Mouse (Mus musculus) layer of hippocampus, adult 8-10 months (tissue): ENCODE results near the gene Bricd5. TPM values are rescaled to one million over a fixed set of nuclear protein-coding genes. Genes with fewer than 3 reads are reported as not detected.
"Not testable (repeated sequence)": the region's sequence is repeated elsewhere in the genome, so short reads cannot be mapped to it uniquely, and the experiment has no call there.

Experiments used
- DNase-seq, 2 experiments: peaks; one replicate each; pipeline ENCODE4 v3.0.0; 2022; ENCODE audit warnings: low spot score in 2 of 2
- total RNA-seq, 4 experiments: library from RNA; stranded (reverse); gene quantifications; 2 replicates each; pipeline ENCODE4 v1.2.4; 2022

Gene Bricd5
- 1 to 10 TPM in 2 of 4 experiments, under 1 TPM in 2; 0.90 to 2.0 (median 1.4) TPM for total RNA-seq

DNA sequence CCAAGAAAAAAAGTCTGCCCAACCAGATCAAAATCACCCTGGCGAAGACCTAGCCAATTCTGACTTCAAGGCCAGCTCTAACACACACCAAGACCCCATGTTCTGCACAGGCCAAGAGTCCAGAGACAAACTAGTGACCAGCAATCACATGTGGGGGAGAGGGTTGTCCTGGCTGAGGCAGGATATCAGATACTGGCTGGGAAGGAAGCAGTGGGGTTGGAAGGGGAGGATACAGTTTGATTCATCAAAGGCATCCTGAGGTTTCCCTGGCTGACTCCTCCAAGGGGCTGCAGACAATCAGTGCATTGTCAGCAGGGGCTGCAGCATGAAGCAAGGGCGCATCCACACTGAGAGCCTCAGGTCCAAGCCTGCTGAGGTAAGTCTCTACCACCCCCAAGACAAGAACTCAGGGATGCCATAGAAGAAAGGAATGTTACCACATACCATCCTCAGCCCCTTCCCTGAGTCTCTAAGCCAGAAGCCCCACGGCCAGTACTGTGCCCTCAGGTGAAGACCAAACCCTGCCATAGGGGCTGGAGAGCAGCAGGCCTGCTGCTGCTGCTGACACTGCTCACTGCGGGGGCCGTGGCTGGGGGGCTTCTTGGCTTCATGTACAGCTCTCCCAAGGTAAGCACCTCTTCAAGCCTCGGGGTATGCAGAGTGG lies at the start of gene Bricd5:
Bricd5 (plus strand) TSS at position 273 of the 664 bp plus-strand sequence.
- DNase-seq = no peak

DNA sequence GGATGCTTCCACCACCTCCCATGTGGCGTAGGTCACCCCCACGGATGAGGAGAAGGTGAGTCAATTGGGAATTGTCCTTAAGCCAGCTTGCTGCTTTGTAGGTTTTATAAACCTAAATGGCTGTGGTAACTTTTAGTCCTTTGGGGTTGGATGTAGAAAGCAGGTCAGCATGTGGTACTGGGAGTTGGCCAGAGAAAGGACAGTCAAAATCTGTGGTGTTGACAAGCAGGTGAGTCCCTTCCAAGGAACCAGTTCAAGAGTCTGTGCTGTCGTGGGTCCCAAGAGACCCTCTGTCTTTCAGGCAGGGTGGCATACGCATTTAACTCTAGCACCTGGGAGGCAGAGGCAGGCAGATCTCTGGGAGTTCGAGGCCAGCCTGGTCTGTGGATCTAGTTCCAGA lies 49.2 kb upstream of the Bricd5 start:
- DNase-seq = no peak

DNA sequence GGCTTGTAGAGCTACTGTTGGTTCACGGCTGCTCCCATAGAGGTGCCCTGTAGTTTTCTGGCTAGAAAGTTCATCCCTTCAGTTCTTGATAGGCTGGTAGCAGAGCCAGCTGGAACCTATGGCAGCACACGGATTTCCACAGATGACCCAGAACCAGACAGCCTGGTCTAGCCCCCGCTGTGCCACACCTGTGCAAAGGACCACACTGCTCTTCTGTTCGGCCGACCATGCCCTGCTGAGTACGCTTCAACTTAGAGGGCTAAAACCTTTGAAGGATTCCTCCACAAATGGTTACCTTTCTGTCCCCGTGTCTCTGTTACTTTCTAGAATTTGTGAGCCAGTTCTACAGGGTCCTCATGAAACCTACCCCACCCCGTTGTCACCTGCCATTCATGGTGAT lies 48.4 kb upstream of the Bricd5 start:
- not testable (repeated sequence) for DNase-seq

DNA sequence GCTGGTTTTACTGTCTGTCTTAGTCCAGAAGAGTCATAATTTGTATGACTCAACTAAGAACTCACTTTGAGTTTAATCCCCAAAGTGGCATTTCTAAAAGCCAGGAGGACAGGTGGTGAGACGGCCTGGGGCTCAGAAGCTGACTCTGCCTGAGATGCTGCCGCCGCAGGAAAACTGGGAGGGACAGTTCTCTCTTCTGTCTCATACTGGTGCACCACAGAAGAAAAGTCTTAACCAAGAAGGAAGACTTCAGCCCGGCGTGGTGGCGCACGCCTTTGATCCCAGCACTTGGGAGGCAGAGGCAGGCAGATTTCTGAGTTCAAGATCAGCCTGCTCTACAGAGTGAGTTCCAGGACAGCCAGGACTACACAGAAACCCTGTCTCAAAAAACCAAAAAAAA lies 47.8 kb upstream of the Bricd5 start:
- DNase-seq = no peak

DNA sequence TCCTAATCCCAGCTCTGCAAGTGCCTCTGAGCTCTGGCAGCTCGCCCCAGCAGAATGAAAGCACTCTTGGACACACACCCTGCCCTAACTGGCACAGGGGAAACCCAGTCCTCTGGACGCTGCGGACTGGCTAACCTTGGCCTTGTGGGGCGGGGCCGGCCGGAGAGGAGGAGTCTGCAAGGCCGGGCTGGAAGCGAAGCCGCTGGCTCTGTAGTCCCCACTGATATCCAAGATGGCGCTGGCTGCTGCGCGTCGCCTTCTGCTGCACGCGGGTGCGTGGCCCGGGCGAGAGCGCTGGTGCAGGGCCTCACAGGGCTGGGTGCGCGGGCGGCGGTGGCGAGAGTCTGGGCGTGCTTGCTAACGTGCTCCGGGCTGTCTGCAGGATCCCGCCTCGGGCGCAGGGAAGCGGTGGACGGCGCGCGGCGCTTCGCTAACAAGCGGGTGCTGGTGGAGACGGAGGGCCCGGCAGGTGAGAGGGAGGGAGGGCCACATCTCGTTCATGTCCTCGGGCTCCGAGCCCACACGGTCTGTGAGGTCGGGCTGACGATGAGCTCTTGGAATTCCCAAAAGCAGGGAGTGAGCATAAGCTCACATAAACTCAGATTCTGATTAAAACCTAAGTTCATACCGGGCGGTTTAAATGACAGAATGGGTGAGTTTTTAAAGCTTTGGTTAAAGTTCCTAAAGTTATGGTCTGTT lies 47.1 kb upstream of the Bricd5 start, which contains the start of gene Eci1:
Eci1 (plus strand) TSS at position 171 of the 699 bp plus-strand sequence.
- DNase-seq = peak; percentile 90 to 92

DNA sequence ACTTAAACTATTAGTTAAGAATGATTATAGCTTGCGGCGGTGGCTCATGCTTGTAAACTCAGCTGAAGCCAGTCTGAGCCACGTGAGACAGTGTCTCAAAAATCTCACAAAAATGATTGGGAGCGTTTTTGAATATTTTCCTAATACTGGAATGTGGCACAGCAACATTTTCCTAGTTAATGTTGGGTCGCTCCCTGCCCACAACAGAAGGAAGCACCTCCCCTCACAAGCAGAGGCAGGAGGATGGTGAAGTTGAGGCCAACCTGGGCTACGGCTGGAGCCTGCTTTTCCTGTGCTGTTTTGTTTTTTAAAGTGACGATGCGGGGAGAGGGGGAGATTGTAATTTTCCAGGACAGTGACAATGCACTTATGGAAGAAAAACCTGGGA lies 46.5 kb upstream of the Bricd5 start:
- no peak for DNase-seq

DNA sequence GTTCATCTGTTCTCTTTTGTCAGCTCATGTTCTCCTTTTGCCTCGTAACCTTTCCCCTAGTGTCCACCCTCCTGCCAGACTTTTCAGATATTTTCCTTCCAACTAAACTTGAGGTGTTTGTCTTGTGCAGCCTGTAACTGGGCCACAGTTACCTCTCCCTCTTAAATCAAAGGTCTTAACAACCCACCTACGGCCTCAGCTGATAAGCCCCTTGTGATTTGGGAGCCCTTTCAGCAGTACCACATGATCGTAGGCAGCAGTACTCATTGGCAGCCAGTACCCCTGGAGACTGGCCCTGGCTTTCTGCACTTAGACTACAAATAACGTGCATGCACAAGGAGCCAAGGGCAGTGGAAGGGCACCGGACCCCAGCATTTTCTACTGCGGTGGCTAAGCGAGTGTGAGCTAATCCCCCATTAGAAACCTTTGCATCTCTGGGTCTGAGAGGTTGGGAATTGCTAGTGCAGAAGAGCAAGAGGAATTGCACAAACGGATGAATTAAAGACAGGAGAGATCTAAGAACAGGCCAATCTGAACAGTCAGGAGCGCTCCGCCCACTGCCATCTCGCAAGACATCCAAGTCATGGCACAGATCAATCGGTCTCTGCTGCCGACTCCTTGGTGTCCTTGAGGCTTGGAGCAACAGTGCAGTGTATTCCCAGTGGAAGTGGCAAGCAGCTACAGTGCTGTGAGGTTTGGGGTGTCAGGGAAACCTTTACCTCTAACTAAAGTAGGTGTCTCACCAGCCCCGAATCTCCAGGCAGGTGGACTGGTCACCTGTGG lies 44.3 kb upstream of the Bricd5 start:
- no peak for DNase-seq

DNA sequence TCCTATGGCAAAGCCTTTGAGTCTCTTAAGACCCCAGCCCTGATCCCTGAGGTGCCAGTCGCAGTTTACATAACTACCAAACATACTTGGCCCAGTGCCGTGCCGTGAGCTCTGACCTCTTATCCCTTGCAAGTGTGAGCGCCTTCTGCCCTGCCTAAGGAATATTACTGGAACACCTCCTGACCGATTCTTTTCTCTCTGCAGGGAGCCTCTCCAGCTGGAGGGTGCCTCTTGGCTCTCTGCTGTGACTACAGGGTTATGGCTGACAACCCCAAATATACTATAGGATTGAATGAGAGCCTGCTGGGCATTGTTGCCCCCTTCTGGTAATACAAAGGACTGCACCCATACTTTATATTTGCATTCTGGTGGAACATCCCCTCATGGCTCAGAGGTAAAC lies 36.7 kb upstream of the Bricd5 start:
- no peak for DNase-seq

DNA sequence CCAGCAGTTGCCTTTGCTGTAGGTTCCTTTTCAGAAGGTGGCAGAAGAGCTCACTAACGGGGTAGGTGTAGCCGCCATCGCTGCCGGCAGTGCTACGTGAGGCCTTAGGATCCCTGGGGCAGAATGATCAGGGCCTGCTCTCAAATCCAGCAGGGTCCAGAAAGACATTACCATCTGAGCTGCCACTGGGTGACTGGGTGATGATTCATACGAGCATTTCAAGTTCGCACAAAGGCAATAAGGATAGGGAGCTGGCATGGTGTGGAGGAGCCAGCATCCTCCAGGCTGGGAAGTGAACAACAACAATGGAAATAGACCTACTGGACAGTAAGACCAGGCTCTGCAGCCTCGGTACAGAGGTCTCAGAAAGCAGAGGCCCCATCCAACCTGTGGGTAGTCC lies 33.3 kb upstream of the Bricd5 start:
- no peak for DNase-seq

DNA sequence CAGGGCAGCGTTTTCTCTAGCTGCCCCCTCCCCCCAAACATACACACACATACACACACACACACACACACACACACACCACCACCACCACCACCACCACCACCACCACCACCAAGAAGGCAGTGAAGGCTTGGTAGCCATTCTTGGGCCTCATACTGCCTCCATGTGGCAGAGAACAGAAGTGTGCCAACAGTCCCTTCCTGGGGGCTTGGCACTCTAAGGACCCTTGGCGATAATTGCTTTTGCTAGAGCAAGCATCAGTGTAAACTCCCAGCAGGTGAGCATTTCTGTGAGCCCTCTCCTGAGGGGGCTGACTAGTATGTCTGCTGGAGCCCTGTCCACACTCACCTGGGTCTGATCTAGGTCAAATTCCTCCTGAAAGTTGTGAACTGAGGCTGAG lies 32.5 kb upstream of the Bricd5 start:
- no peak for DNase-seq

DNA sequence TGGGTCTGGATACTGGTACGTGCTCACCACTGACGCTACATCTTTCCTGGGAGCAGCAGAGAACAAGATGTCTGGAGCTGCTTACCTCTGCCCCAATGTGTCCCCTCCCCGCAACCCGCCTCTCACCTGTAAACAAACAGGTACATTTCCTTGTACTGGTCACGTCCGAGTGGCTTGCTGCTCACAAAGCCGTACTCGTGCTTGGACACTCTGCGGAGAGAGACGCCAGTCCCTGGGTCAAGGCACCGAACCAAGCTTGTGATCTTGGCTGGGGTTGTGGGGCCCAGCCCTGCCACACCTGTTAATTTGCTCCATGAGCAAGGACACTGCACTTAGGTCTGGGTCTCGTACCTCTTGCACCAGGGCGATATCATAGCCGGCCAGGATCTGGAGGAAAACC lies 31.6 kb upstream of the Bricd5 start:
- no peak for DNase-seq

DNA sequence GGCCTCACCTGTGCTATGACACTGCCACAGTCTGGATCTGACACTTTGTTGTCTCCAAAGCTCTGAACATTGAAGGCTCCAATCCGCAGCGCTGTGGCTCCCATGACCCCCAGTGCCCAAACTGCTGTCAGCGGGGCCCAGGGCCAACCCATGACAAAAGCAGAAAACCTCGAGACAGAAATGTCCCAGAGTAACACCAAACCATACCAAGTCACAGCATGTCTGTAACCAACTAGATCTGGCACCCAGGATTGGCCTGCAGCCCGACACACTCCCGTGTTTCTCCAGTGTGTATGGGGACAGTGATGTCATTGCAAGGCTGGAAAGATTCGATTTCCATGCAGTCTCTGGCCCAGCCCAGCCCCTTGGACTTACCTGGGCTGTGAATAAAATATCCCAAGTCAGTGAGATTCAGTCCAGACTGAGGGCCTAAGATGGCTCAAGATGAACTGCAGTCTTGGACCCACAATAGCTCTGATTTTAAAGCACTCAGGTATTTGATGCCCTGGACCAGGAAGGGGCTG lies 31.0 kb upstream of the Bricd5 start, which contains the start of gene Dnase1l2:
Dnase1l2 (minus strand) TSS at position 474 of the 524 bp plus-strand sequence.
- DNase-seq = no peak

DNA sequence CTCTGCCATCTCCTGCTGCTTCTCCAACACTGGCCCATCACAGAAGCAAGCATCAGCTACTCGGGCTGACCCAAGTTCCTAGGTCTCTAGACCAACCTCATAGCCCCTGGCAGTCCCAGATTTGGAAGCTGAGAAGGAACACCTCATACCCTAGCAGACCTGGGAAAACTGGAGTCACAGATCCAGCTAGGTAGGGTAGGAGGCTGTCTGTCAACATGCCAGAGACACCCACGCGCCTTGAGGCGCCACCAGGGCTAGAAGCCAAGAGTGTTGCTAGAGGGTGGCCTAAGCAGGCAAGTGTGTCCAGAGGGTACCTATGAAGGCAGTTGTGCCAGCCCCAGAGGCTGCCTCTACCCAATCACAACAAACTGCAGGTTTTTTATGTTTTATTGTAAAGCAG lies 30.3 kb upstream of the Bricd5 start:
- DNase-seq = no peak

DNA sequence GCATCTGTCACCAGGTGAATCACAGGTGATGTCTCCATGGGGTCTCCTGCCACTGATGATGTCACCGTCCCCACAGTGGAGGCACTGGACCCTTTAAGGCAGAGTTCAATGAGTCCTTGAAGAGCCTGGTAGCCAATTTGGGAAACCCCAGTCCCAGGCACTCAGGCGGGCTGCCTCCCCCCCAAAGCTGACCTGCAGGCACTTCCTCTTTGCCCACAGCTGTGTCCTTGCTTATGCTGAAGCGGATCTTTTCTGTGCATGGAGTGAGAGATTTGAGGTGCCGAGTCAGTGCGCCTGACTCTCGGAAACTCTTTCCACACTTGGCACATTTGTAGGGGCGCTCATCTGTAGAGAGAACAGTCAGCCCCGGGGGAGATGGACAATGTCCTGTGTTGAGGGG lies 27.1 kb upstream of the Bricd5 start:
- no peak for DNase-seq

DNA sequence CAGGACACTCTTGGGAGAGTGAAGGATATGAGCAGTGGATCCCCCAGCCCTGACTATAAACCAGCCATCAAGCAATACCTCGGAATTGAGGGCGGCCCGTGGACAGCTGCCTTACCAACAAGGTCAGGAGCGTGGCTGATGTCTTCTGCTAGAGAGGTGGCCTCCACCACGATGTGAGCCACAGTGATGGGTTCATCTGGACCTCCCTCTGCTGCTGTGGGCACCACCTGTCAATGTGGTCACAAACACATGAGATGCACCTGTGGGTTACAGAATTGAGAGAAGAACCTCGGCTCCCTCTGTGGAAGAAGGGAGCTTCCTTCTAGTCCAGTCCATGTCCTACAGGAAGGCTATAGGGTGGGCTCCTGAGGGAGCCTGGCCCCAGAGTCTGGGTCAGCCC lies 24.2 kb upstream of the Bricd5 start:
- DNase-seq = no peak

DNA sequence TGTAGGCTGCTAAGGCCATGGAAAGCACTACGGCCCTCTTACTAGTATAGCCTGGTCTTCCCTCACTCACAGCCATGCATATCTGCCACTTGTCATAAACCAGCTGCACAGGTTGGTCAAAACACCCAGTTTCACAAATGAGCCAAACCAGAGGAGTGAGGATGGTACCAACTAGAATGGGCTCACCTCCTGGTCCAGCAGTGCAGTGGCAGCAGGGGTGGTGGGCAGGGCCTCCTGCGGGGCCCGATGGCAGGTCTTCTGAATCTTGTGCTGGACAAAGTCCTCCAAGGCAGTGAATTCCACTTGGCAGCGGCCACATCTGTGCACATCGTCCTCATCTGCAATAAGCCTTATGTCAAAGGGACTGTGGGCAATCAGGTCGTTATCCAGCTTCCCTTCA lies 22.5 kb upstream of the Bricd5 start:
- no peak for DNase-seq

DNA sequence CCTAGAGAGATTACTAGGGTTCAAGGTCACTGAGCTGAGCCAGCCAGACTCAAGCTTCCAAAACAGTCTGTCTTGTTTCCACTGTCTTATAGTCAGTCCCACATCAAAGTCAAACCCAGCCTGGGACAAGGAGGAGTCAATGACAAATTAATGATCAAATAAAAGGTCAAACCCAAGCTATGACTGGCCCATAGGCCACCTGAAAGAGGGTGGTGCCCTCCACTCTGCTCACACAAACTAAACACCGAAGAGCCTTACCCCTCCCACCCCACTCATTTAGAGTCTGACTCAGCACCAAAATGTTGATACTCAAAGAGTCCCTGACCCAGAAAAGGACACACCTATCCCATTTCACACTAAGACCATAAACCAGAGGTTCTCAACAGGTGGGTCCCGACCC lies 20.3 kb upstream of the Bricd5 start:
- DNase-seq = no peak

DNA sequence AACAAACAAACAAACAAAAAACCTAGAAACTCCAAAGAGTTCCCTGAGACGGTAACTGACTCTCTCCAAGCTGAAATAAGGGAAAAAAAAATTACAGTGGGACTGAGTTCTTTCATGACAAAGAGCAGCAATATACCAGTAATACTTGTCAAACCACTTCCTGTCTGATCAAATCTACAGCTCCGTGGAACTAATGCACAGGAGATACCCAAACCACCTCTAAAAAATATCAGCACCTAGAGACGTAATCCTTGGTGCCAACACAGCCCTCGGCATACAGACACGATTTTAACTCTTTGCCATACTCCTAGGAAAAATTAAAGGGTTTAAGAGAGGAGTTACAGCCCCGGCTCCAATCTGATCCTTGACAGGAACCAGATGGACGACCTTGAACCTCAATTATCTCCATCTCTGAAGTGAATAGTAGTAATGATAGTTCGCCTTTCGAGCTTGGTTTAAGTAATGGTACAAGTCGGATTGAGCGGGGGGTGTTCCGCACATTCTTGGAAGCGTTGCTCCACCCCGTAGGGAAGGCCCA lies 19.4 kb upstream of the Bricd5 start:
- DNase-seq = no peak

DNA sequence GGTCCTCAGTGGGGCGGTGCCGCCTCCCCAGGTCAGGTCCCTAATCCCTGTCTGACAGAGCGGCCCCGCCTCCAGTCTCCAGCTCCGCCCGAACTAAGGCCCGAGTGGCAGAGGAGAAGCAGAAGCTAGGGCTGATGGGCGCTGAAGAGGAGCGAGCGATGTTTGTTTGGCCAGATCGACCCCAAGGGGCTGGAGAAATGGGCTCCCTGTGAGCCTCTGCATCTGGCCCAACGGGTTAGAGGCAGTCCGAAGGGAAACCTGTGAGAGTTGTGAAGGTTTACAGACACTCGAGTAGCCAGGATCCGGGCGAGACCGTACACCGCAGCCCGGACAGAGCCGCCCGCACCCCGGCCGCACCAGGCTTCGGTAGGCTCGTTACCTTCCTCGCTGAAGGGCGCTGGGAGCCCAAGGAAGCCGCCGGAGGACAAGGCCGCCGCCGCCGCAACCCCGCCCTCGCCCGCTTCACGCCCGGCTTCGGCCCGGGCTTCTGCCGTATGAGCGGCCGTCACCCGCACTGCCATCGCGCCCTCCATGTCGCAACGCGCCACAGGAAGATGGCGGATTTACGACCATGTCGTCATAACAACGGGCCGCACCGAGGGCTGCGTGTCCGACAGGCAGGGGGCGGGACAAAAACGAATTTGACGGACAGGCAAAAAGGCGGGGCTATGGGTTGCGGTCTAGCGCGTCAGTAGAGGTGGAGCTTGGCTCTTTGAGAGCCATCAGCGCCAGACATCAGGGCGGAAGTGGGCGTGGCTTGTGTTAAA lies 18.7 kb upstream of the Bricd5 start:
- peak; percentile 99 for DNase-seq

DNA sequence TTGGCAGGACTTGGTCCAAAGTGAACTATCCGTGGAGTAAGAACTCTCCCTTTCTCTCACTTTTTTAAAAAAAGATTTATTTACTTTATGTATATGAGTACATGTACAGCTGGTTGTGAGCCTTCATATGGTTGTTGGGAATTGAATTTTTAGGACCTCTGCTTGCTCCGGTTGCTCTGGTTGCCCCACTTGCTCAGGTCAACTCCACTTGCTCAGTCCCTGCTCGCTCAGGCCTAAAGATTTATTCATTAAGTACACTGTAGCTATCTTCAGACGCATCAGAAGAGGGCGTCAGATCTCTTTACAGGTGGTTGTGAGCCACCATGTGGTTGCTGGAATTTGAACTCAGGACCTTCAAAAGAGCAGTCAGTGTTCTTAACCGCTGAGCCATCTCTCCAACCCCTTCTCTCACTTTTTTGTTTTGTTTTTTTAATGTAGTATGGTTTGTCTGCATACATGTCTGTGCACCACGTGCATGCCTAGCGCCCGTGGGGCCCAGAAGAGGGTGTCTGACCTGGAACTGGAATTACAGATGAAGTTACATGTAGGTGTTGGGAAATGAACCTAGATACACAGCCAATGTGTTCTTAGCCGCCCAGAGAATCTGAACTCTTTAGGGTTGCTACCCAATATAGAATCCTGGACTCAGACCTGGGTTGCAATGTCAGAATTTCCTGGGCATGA lies 18.0 kb upstream of the Bricd5 start:
- DNase-seq = not testable (repeated sequence)
